Mouse (Mus musculus): ENCODE results near the gene Stambpl1. TPM values are rescaled to one million over a fixed set of nuclear protein-coding genes. Genes with fewer than 3 reads are reported as not detected.
"Not testable (repeated sequence)": the region's sequence is repeated elsewhere in the genome, so short reads cannot be mapped to it uniquely, and the experiment has no call there.

Stambpl1 gene
- total and polyA plus RNA-seq, 3 experiments, result not detected

DNA sequence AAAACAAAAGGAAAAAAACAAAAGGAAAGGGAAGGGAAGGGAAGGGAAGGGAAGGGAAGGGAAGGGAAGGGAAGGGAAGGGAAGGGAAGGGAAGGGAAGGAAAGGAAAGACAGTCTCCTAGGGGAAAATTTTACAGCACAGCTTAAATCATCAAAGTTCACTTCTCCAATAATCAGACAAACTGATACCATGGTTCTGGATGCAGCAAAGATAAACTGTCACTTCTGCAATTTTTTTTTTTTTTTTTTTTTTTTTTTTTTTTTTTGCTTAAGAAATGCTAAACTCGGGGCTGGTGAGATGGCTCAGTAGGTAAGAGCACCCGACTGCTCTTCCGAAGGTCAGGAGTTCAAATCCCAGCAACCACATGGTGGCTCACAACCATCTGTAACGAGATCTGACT, 14.1 kb downstream of the Stambpl1 start:
- not testable (repeated sequence) for H3K36me3 ChIP-seq (ENCODE audit: control insufficient read depth in 1 of 2, insufficient read depth in 2 of 2, low read length in 2 of 2); DNase-seq (ENCODE audit: low read depth, low spot score); H3K4me3 ChIP-seq (ENCODE audit: control insufficient read depth in 1 of 2, insufficient read depth in 1 of 2, low read depth in 2 of 2, low read length in 2 of 2); H3K4me1 ChIP-seq (ENCODE audit: control insufficient read depth in 1 of 2, insufficient read depth in 2 of 2, low read length in 2 of 2); H3K9ac ChIP-seq (ENCODE audit: control insufficient read depth, low read depth, low read length, poor library complexity, severe bottlenecking); H3K27ac ChIP-seq (ENCODE audit: control insufficient read depth, low read depth, low read length); H3K9me3 ChIP-seq (replicated peaks; ENCODE audit: insufficient read depth, low read length); H3K79me2 ChIP-seq (ENCODE audit: control insufficient read depth, insufficient read depth, low read length, poor library complexity); H3K27me3 ChIP-seq (ENCODE audit: control insufficient read depth in 1 of 2, insufficient read depth in 2 of 2, low read length in 2 of 2)
- peak; percentile 69 for TF ChIP-seq ZNF384 (IDR thresholded peaks at IDR 0.05; ENCODE audit: low read depth, low read length)

- no peaks in the 10 kb centered on the region for H3K9me3 ChIP-seq (replicated peaks; ENCODE audit: insufficient read depth, low read length)
- no peaks in the 10 kb centered on the region for H3K79me2 ChIP-seq (ENCODE audit: control insufficient read depth, insufficient read depth, low read length, poor library complexity)
- H3K27ac ChIP-seq (ENCODE audit: control insufficient read depth, low read depth, low read length), result no peak overlapping the region
- TF ChIP-seq RCOR1 (IDR thresholded peaks at IDR 0.05; ENCODE audit: low read depth, low read length) (no peak), POLR2A (IDR thresholded peaks at IDR 0.05; ENCODE audit: control insufficient read depth in 1 of 2, insufficient read depth in 1 of 2, low read depth in 1 of 2, low read length in 2 of 2, poor library complexity in 1 of 2) (no peak), GABPA (IDR thresholded peaks at IDR 0.05; ENCODE audit: low read depth, low read length) (no peak), RAD21 (IDR thresholded peaks at IDR 0.05; ENCODE audit: low read depth, low read length) (no peak), MXI1 (IDR thresholded peaks at IDR 0.05; ENCODE audit: low read depth, low read length) (no peak), ZNF384 (IDR thresholded peaks at IDR 0.05; ENCODE audit: low read depth, low read length) (no peak), KAT2A (conservative IDR thresholded peaks at IDR 0.05; ENCODE audit: low read depth, low read length) (no peak), ELF1 (IDR thresholded peaks at IDR 0.05; ENCODE audit: low read depth, low read length) (no peak), CTCF (IDR thresholded peaks at IDR 0.05 in 2 of 3, conservative IDR thresholded peaks at IDR 0.05 in 1 of 3; ENCODE audit: control insufficient read depth in 1 of 3, insufficient read depth in 1 of 3, low read depth in 2 of 3, low read length in 3 of 3, poor library complexity in 1 of 3, severe bottlenecking in 1 of 3) (no peak), BHLHE40 (IDR thresholded peaks at IDR 0.05; ENCODE audit: borderline replicate concordance, low read depth, low read length) (no peak), CHD1 (IDR thresholded peaks at IDR 0.05; ENCODE audit: low read depth, low read length) (no peak)
- H3K4me1 ChIP-seq (ENCODE audit: control insufficient read depth in 1 of 2, insufficient read depth in 2 of 2, low read length in 2 of 2), result no peaks in the 10 kb centered on the region
- H3K36me3 ChIP-seq (ENCODE audit: control insufficient read depth in 1 of 2, insufficient read depth in 2 of 2, low read length in 2 of 2), result no peaks in the 10 kb centered on the region
- no peak for DNase-seq (ENCODE audit: low read depth, low spot score)
- no peaks in the 10 kb centered on the region for H3K27me3 ChIP-seq (ENCODE audit: control insufficient read depth in 1 of 2, insufficient read depth in 2 of 2, low read length in 2 of 2)
- no peak overlapping the region for H3K9ac ChIP-seq (ENCODE audit: control insufficient read depth, low read depth, low read length, poor library complexity, severe bottlenecking)
- H3K4me3 ChIP-seq (ENCODE audit: control insufficient read depth in 1 of 2, insufficient read depth in 1 of 2, low read depth in 2 of 2, low read length in 2 of 2), result no peak overlapping the region
Measured at GRCm38 (mm10) chr19:34206760-34207440, 14.9 kb downstream of the Stambpl1 start.

GRCm38 (mm10) chr19:34209031-34209430, 17.0 kb downstream of the Stambpl1 start:
- Histone ChIP-seq H3K36me3 (ENCODE audit: control insufficient read depth in 1 of 2, insufficient read depth in 2 of 2, low read length in 2 of 2) (no peaks in the 10 kb centered on the region), H3K4me1 (ENCODE audit: control insufficient read depth in 1 of 2, insufficient read depth in 2 of 2, low read length in 2 of 2) (no peaks in the 10 kb centered on the region)

More at GRCm38 (mm10) chr19:34209031-34209430, 17.0 kb downstream of the Stambpl1 start:
- no peaks in the 10 kb centered on the region for H3K9me3 ChIP-seq (replicated peaks; ENCODE audit: insufficient read depth, low read length)
- DNase-seq (ENCODE audit: low read depth, low spot score), result no peak
- TF ChIP-seq NELFE (IDR thresholded peaks at IDR 0.05; ENCODE audit: low read depth, low read length), result no peak
- TF ChIP-seq TCF12 (IDR thresholded peaks at IDR 0.05; ENCODE audit: low read depth, low read length), result no peak
- TF ChIP-seq ZKSCAN1 (IDR thresholded peaks at IDR 0.05; ENCODE audit: low read depth, low read length), result no peak
- TF ChIP-seq NRF1 (IDR thresholded peaks at IDR 0.05; ENCODE audit: insufficient read depth, low read depth, low read length, poor library complexity, severe bottlenecking), result no peak
- TF ChIP-seq MXI1 (IDR thresholded peaks at IDR 0.05; ENCODE audit: low read depth, low read length), result no peak
- no peak for TF ChIP-seq MAX (IDR thresholded peaks at IDR 0.05; ENCODE audit: low read length)
- no peak for TF ChIP-seq TBP (IDR thresholded peaks at IDR 0.05; ENCODE audit: low read depth, low read length)
- no peak for TF ChIP-seq HCFC1 (IDR thresholded peaks at IDR 0.05; ENCODE audit: low read depth, low read length)
- no peak for TF ChIP-seq MYC (IDR thresholded peaks at IDR 0.05; ENCODE audit: low read depth, low read length)
- no peak for TF ChIP-seq RAD21 (IDR thresholded peaks at IDR 0.05; ENCODE audit: low read depth, low read length)
- H3K27ac ChIP-seq (ENCODE audit: control insufficient read depth, low read depth, low read length), result no peak overlapping the region
- H3K27me3 ChIP-seq (ENCODE audit: control insufficient read depth in 1 of 2, insufficient read depth in 2 of 2, low read length in 2 of 2), result no peaks in the 10 kb centered on the region
- H3K79me2 ChIP-seq (ENCODE audit: control insufficient read depth, insufficient read depth, low read length, poor library complexity), result no peaks in the 10 kb centered on the region
- no peak overlapping the region for H3K9ac ChIP-seq (ENCODE audit: control insufficient read depth, low read depth, low read length, poor library complexity, severe bottlenecking)
- H3K4me3 ChIP-seq (ENCODE audit: control insufficient read depth in 1 of 2, insufficient read depth in 1 of 2, low read depth in 2 of 2, low read length in 2 of 2), result no peak overlapping the region
